In genomic region chr15:59731129-59731528, GRCm38 (mm10) we compare ENCODE assay signal across 19 mouse cellular contexts.
DNase-seq lines count a peak whose midpoint lies in the region; ATAC-seq lines count a peak whose summit lies in the region.
"Had no signal": no experiment of that assay in that cellular context is flagged by ENCODE, and none has a peak within 500 bp of the region (broad histone marks: within the 10 kb centered on the region; RNA-seq: fewer than 3 reads in every experiment).

No protein-coding gene starts in this region.

- intact Hi-C loops in heart, postnatal 10 days (cut with DNase I), result no loop called here

- peak; percentile 88 for ATAC-seq in CD4-positive, CD25-positive, alpha-beta regulatory T cell, adult 4 months
- peak; percentile 90 for ATAC-seq in activated CD4-positive, CD25-positive, alpha-beta regulatory T cell, adult 4 months
- ATAC-seq: forebrain, embryonic 14.5 days; hindbrain, postnatal 0 days; midbrain, embryonic 13.5 days had no signal

- peak; percentile 40 for DNase-seq in A20 (ENCODE audit: low read depth, low spot score)
- DNase-seq in naive thymus-derived CD4-positive, alpha-beta T cell, adult 2 months (ENCODE audit: low read depth), result peak; percentile 35
- DNase-seq in ovary, postnatal 14 days (ENCODE audit: low spot score), result no peak
- DNase-seq in adipocyte (ENCODE audit: low spot score), result no peak
- DNase-seq in heart, postnatal 10 days, result no peak
- DNase-seq: cerebellum, adult 18-20 months; cerebellum, postnatal 25 days; embryo, embryonic 11 days; gastrocnemius, adult 2 months; kidney, adult 11 months; kidney, postnatal 4 days; left cerebral cortex, postnatal 4 days; lung, postnatal 36 days; thymus, postnatal 25 days had no signal

Comparison
In these comparisons a context has a peak if more than half of its experiments do, and no peak if none do; other contexts are left out.
1. DNase-seq: peak in A20 (single experiment) and naive thymus-derived CD4-positive, alpha-beta T cell, adult 2 months (single experiment); none in ovary, postnatal 14 days (single experiment), adipocyte (single experiment) and heart, postnatal 10 days (0 of 2).